Mouse (Mus musculus) stomach, embryonic 16.5 days (tissue): ENCODE measurements around the gene Slc36a3. TPM values are rescaled to one million over a fixed set of nuclear protein-coding genes. Genes with fewer than 3 reads are reported as not detected.

Experiments used
- ATAC-seq: fragments of 200-750 bp; cut with Nextera tagmentation; 2 replicates; pipeline ENCODE4 v1.8.0; 2017; ENCODE audit warnings: moderate number of reproducible peaks, moderate TSS enrichment; ENCODE audit not compliant: insufficient read depth, low FRiP score
- H3K27ac ChIP-seq: fragments of 300-500 bp; sonication (generic); 2 replicates; pipeline ENCODE4 v1.5.1; 2014; ENCODE audit warnings: low read length
- H3K27me3 ChIP-seq: fragments of 300-500 bp; sonication (generic); 2 replicates; pipeline ENCODE4 v1.6.1; 2014; ENCODE audit warnings: low read length, control low read depth, mixed read lengths; ENCODE audit not compliant: control insufficient read depth, insufficient read depth
- H3K36me3 ChIP-seq: fragments of 300-500 bp; sonication (generic); 2 replicates; pipeline ENCODE4 v1.6.1; 2014; ENCODE audit warnings: low read length; ENCODE audit not compliant: control insufficient read depth, insufficient read depth
- H3K4me1 ChIP-seq: fragments of 300-500 bp; sonication (generic); 2 replicates; pipeline ENCODE4 v1.6.1; 2014; ENCODE audit warnings: low read length, control low read depth, mixed read lengths; ENCODE audit not compliant: control insufficient read depth, insufficient read depth
- H3K4me2 ChIP-seq: fragments of 300-500 bp; sonication (generic); 2 replicates; pipeline ENCODE4 v1.6.1; 2014; ENCODE audit warnings: low read depth, low read length, mixed read lengths
- H3K4me3 ChIP-seq: fragments of 300-500 bp; sonication (generic); replicated peaks from 2 replicates; pipeline ENCODE4 v1.5.1; 2014; ENCODE audit warnings: mild to moderate bottlenecking, low read length
- H3K9ac ChIP-seq: fragments of 300-500 bp; sonication (generic); 2 replicates; pipeline ENCODE4 v1.6.1; 2014; ENCODE audit warnings: low read length
- H3K9me3 ChIP-seq: fragments of 300-500 bp; sonication (generic); replicated peaks from 2 replicates; pipeline ENCODE4 v1.6.1; 2016; ENCODE audit warnings: low read length, control low read depth; ENCODE audit not compliant: control insufficient read depth
- WGBS: fragments of 180-500 bp; shearing (Covaris S2); extraction: QIAGEN DNeasy Blood & Tissue Kit; methylation state at CpG from one replicate; pipeline ENCODE4 v1.1.7; 2014; 5-methylcytosine and 5-hydroxymethylcytosine counted together
- polyA plus RNA-seq: library from polyadenylated mRNA; unstranded; fragments of >200 nt; fragmentation: Nextera tagmentation; extraction: Ambion mirVana; gene quantifications from 2 replicates; pipeline ENCODE4 v1.2.1, GENCODE M21; 2015

Gene Slc36a3
- not detected in 2 replicates for polyA plus RNA-seq

DNA sequence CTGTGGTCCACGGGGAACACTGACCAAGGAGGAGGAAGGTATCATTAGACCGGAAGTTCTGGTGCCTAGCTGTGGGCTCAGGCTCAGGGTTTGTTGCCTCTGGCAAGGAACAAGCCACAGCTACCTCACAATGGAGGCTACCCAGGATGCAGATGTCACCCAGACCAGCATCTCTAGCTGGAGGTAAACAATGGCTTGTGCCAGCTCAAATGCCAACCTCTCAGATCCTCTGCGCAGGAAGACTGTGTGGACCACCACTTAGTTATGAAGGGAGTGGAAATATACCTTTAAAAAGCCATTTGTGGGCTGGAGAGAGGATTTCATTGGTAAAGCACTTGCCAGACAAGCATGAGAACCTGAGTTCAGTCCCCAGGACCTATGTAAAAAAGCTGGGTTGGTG lies at the start of gene Slc36a3:
Gene Slc36a3 (minus strand): TSS at position 101 of the 400 bp plus-strand sequence.
- H3K9me3 ChIP-seq, result no peaks in the 10 kb centered on the region
- no peak within 1 kb of the TSS for H3K9ac ChIP-seq
- no peaks in the 10 kb centered on the region for H3K27me3 ChIP-seq
- no peak within 1 kb of the TSS for H3K4me3 ChIP-seq
- H3K4me1 ChIP-seq, result no peaks in the 10 kb centered on the region
- 83% methylated on average over 3 of the region's 3 CpGs for WGBS
- H3K27ac ChIP-seq, result no peak within 1 kb of the TSS
- no peak within 1 kb of the TSS for H3K4me2 ChIP-seq
- no peaks in the 10 kb centered on the region for H3K36me3 ChIP-seq
- no peak for ATAC-seq

GRCm38 (mm10) chr11:55197740-55198510 lies 46.4 kb upstream of the Slc36a3 start:
- 75% methylated on average over 8 of the region's 8 CpGs for WGBS
- H3K4me1 ChIP-seq, result no peaks in the 10 kb centered on the region
- H3K27ac ChIP-seq, result no peak overlapping the region
- H3K27me3 ChIP-seq, result no peaks in the 10 kb centered on the region
- no peak for ATAC-seq
- H3K9me3 ChIP-seq, result no peaks in the 10 kb centered on the region
- H3K4me3 ChIP-seq, result no peak overlapping the region
- no peak overlapping the region for H3K9ac ChIP-seq
- no peaks in the 10 kb centered on the region for H3K36me3 ChIP-seq
- no peak overlapping the region for H3K4me2 ChIP-seq

GRCm38 (mm10) chr11:55197086-55197485 lies 45.6 kb upstream of the Slc36a3 start:
- Histone ChIP-seq H3K27me3 (no peaks in the 10 kb centered on the region), H3K4me1 (no peaks in the 10 kb centered on the region), H3K4me2 (no peak overlapping the region), H3K4me3 (no peak overlapping the region), H3K27ac (no peak overlapping the region), H3K36me3 (no peaks in the 10 kb centered on the region), H3K9ac (no peak overlapping the region), H3K9me3 (no peaks in the 10 kb centered on the region)
- WGBS, result 40% methylated on average over 6 of the region's 6 CpGs
- no peak for ATAC-seq

GRCm38 (mm10) chr11:55190216-55190615 lies 38.7 kb upstream of the Slc36a3 start:
- WGBS, result 68% methylated on average over 3 of the region's 3 CpGs
- Histone ChIP-seq H3K27ac (no peak overlapping the region), H3K9ac (no peak overlapping the region)

GRCm38 (mm10) chr11:55187777-55188176 lies 36.3 kb upstream of the Slc36a3 start:
- no peaks in the 10 kb centered on the region for H3K36me3 ChIP-seq
- no peak overlapping the region for H3K4me2 ChIP-seq
- no peak for ATAC-seq
- H3K9ac ChIP-seq, result no peak overlapping the region
- H3K27me3 ChIP-seq, result no peaks in the 10 kb centered on the region
- H3K9me3 ChIP-seq, result no peaks in the 10 kb centered on the region
- no peak overlapping the region for H3K4me3 ChIP-seq
- 79% methylated on average over 6 of the region's 6 CpGs for WGBS
- no peak overlapping the region for H3K27ac ChIP-seq
- H3K4me1 ChIP-seq, result no peaks in the 10 kb centered on the region

More at GRCm38 (mm10) chr11:55190216-55190615, 38.7 kb upstream of the Slc36a3 start:
- ATAC-seq, result no peak
- Histone ChIP-seq H3K4me1 (no peaks in the 10 kb centered on the region), H3K9me3 (no peaks in the 10 kb centered on the region), H3K27me3 (no peaks in the 10 kb centered on the region), H3K4me2 (no peak overlapping the region), H3K36me3 (no peaks in the 10 kb centered on the region), H3K4me3 (no peak overlapping the region)

GRCm38 (mm10) chr11:55187292-55187691 lies 35.8 kb upstream of the Slc36a3 start:
- Histone ChIP-seq H3K4me3 (no peak overlapping the region), H3K4me2 (no peak overlapping the region), H3K9ac (no peak overlapping the region), H3K9me3 (no peaks in the 10 kb centered on the region), H3K4me1 (no peaks in the 10 kb centered on the region), H3K27me3 (no peaks in the 10 kb centered on the region), H3K27ac (no peak overlapping the region), H3K36me3 (no peaks in the 10 kb centered on the region)
- no peak for ATAC-seq
- 74% methylated on average over 4 of the region's 4 CpGs for WGBS

- Histone ChIP-seq H3K27ac (no peak within 1 kb of the TSS), H3K9ac (no peak within 1 kb of the TSS)
- 35% methylated on average over 10 of the region's 10 CpGs for WGBS
Measured at GRCm38 (mm10) chr11:55184733-55185291, 33.3 kb upstream of the Slc36a3 start, which contains the start of gene Slc36a2. Gene Slc36a2, minus strand, starts transcription at chr11:55185077.

GRCm38 (mm10) chr11:55184246-55184645 lies 32.7 kb upstream of the Slc36a3 start:
- Histone ChIP-seq H3K36me3 (no peaks in the 10 kb centered on the region), H3K27ac (no peak overlapping the region), H3K27me3 (no peaks in the 10 kb centered on the region), H3K4me2 (no peak overlapping the region), H3K4me3 (no peak overlapping the region), H3K4me1 (no peaks in the 10 kb centered on the region), H3K9me3 (no peaks in the 10 kb centered on the region), H3K9ac (no peak overlapping the region)
- ATAC-seq, result no peak
- 77% methylated on average over 5 of the region's 5 CpGs for WGBS

More at GRCm38 (mm10) chr11:55184733-55185291, 33.3 kb upstream of the Slc36a3 start, which contains the start of gene Slc36a2:
- Histone ChIP-seq H3K27me3 (no peaks in the 10 kb centered on the region), H3K9me3 (no peaks in the 10 kb centered on the region), H3K4me1 (no peaks in the 10 kb centered on the region), H3K4me2 (no peak within 1 kb of the TSS), H3K4me3 (no peak within 1 kb of the TSS), H3K36me3 (no peaks in the 10 kb centered on the region)
- ATAC-seq, result no peak

DNA sequence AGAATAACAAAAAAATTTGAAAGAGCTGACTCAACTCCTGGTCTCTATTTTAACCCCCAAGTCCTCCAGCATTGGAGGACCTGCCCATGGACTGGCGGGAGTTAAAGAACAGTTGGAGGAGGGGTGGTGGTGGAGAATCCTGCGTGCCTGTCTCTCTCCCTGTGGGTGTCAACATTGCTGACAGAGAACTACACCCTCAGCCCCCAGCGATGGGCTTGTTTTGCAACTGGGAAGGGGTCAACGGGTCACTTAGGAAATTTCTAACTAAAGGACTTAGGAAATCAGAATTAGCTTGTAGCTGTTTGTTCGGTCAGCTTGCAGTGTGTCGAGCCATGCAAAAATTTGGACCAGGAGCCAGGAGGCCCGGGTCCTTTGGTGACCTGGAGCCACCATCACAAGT lies 31.6 kb upstream of the Slc36a3 start:
- Histone ChIP-seq H3K9ac (no peak overlapping the region), H3K4me1 (no peaks in the 10 kb centered on the region), H3K9me3 (no peaks in the 10 kb centered on the region), H3K36me3 (no peaks in the 10 kb centered on the region), H3K27me3 (no peaks in the 10 kb centered on the region), H3K27ac (no peak overlapping the region), H3K4me2 (no peak overlapping the region), H3K4me3 (no peak overlapping the region)
- WGBS, result 49% methylated on average over 7 of the region's 7 CpGs
- no peak for ATAC-seq
